Mouse (Mus musculus): ENCODE data around the gene Olfr137.

Gene Olfr137

DNA sequence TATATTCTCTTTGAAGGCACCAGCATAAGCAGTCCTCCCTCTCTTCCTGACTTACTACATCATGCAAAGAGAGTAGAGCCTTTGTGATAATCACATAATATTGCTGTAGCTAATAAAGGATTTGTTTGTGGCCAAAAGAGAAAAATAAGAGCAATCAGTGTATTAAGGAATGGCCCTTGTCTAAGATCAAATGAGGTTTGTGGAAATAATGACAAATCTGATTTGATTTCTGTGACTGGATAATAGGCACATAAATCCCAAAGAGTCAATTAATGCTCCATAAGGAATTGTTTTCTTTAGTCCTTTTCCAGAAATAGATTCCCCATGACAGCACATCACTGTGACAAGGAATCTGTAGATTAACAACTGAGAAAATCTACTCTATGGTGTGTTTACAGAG, at the start of gene Olfr137:
Gene Olfr137, minus strand, starts transcription at position 101 of the 400 bp plus-strand sequence.
- no peak for DNase-seq

DNA sequence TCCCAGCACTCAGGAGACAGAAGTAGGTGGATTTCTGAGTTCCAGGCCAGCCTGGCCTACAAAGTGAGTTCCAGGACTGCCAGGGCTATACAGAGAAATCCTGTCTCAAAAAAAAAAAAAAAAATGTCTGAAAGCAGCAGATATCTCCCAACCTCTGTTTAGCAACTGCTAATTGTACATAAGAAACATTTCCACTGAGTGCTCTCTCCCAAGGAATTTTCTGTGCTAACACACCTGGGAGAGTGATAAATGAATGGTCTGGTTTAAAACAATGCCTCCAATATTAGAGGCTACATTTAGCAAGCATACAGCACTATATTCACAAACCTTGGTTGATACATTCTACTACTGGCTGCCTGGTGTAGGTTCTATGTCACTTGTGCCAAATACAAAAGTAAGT, 22.2 kb upstream of the Olfr137 start, which contains the start of gene Olfr136:
Gene Olfr136, plus strand, starts transcription at position 301 of the 400 bp plus-strand sequence.
- no peak for DNase-seq

DNA sequence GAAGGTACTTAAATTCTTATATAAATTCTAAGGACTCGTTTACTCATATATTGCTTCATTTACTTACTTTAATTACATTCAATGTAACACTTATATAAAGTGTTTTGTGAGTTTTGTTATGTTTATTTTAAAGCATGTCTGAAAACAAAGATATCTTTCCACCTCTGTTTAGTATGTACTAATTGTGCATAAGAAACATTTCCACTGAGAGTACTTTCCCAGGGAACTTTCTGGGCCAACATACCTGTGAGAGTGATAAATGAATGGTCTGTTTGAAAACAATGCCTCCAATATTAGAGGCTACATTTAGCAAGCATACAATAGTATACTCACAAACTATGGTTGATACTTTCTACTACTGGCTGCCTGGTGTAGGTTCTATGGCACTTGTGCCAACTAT, 46.6 kb downstream of the Olfr137 start, which contains the start of gene Olfr138:
Gene Olfr138, plus strand, starts transcription at position 301 of the 400 bp plus-strand sequence.
- no peak for DNase-seq
